Mouse (Mus musculus): ENCODE data around the gene P2ry2. TPM values are rescaled to one million over a fixed set of nuclear protein-coding genes. Genes with fewer than 3 reads are reported as not detected.
A peak's percentile ranks its signal among the peaks of the same experiment; 100 is the strongest.

P2ry2 gene
- polyA plus RNA-seq, 1 experiment from 2014 or later: 0.76 TPM

DNA sequence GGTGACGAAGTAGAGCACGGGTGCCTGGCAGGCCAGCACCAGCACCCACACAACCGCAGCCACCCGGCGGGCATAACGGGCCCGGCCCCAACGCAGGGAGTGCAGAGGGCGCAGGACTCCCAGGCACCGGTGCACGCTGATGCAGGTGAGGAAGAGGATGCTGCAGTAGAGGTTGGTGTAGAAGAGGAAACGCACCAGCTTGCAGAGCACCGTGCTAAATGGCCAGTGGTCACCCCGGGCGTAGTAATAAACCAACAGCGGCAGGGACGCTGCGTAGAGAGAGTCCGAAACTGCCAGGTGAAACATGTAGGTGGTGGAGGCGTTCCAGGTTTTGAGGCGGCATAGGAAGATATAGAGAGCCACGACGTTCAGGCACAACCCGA is 14.1 kb downstream of the P2ry2 start:
- H3K9ac ChIP-seq: no peak overlapping the region
- H3K27ac ChIP-seq: no peak overlapping the region
- no peaks in the 10 kb centered on the region for H3K27me3 ChIP-seq
- DNase-seq (no peak), ATAC-seq (ENCODE audit: low read depth) (no peak)
- no peaks in the 10 kb centered on the region for H3K9me3 ChIP-seq (replicated peaks)
- no peak overlapping the region for H3K4me3 ChIP-seq (replicated peaks)
- 82% methylated on average over 24 of the region's 24 CpGs for WGBS (ENCODE audit: insufficient replicate concordance)
- no peak overlapping the region for H3K4me2 ChIP-seq
- peaks cover 25% of the 10 kb centered on the region for H3K4me1 ChIP-seq (replicated peaks)
- no peaks in the 10 kb centered on the region for H3K36me3 ChIP-seq

DNA sequence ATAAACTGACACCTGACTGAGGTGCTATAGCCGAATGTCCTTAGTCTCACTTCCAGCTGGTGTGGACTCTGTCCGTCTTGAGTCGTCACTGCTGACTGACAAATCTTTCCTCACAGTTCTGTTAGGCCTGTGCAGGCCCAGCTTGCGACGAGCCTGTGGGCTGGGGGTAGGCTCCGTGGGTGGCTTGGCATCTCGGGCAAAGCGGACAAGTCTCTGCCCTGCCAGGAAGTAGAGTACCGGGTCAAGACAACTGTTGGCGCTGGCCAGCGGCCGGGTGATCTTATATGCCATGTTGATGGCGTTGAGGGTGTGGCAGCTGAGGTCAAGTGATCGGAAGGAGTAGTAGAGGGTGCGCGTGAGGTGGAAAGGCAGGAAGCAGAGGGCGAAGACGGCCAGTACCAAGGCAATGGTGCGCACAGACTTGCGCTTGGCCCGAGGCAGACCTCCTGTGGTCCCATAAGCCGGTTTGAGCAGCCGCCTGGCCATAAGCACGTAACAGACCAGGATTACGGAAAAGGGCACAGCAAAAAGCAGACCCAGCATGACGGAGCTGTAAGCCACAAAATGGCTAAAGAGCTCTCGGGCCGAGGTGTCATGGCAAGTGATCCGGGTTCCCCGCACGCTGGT is 14.6 kb downstream of the P2ry2 start:
- Histone ChIP-seq H3K4me1 (replicated peaks) (peaks cover 22% of the 10 kb centered on the region), H3K4me2 (no peak overlapping the region), H3K27ac (no peak overlapping the region), H3K36me3 (no peaks in the 10 kb centered on the region), H3K9me3 (replicated peaks) (no peaks in the 10 kb centered on the region), H3K9ac (no peak overlapping the region), H3K4me3 (replicated peaks) (no peak overlapping the region), H3K27me3 (no peaks in the 10 kb centered on the region)
- 82% methylated on average over 31 of the region's 31 CpGs for WGBS (ENCODE audit: insufficient replicate concordance)
- no peak for ATAC-seq (ENCODE audit: low read depth)
- no peak for DNase-seq

- no peaks in the 10 kb centered on the region for H3K9me3 ChIP-seq (replicated peaks)
Observed at GRCm38 (mm10) chr7:100997215-100997614, 15.5 kb downstream of the P2ry2 start.

GRCm38 (mm10) chr7:100995951-100996350 is 16.7 kb downstream of the P2ry2 start:
- H3K4me1 ChIP-seq (replicated peaks): peaks cover 22% of the 10 kb centered on the region
- 22% methylated on average over 3 of the region's 3 CpGs for WGBS (ENCODE audit: insufficient replicate concordance)
- no peaks in the 10 kb centered on the region for H3K27me3 ChIP-seq
- H3K27ac ChIP-seq: no peak overlapping the region
- no peak overlapping the region for H3K4me3 ChIP-seq (replicated peaks)
- H3K9ac ChIP-seq: no peak overlapping the region
- no peak overlapping the region for H3K4me2 ChIP-seq
- no peaks in the 10 kb centered on the region for H3K36me3 ChIP-seq
- DNase-seq (no peak), ATAC-seq (ENCODE audit: low read depth) (peak; percentile 65)
- no peaks in the 10 kb centered on the region for H3K9me3 ChIP-seq (replicated peaks)

More at GRCm38 (mm10) chr7:100997215-100997614, 15.5 kb downstream of the P2ry2 start:
- Histone ChIP-seq H3K4me1 (replicated peaks) (peaks cover 22% of the 10 kb centered on the region), H3K27ac (no peak overlapping the region), H3K4me3 (replicated peaks) (no peak overlapping the region), H3K9ac (peak overlapping the region; percentile 1; the same call in 1 of the 2 replicates), H3K27me3 (no peaks in the 10 kb centered on the region), H3K36me3 (no peaks in the 10 kb centered on the region), H3K4me2 (no peak overlapping the region)
- 74% methylated on average over 1 of the region's 1 CpGs for WGBS (ENCODE audit: insufficient replicate concordance)
- ATAC-seq (ENCODE audit: low read depth) (peak; percentile 68), DNase-seq (no peak)

GRCm38 (mm10) chr7:100995260-100995864 is 17.3 kb downstream of the P2ry2 start:
- Histone ChIP-seq H3K9ac (no peak overlapping the region), H3K27ac (no peak overlapping the region), H3K4me3 (replicated peaks) (no peak overlapping the region), H3K27me3 (no peaks in the 10 kb centered on the region), H3K36me3 (no peaks in the 10 kb centered on the region), H3K4me1 (replicated peaks) (peaks cover 26% of the 10 kb centered on the region), H3K4me2 (no peak overlapping the region), H3K9me3 (replicated peaks) (no peaks in the 10 kb centered on the region)
- ATAC-seq (ENCODE audit: low read depth): no peak
- WGBS (ENCODE audit: insufficient replicate concordance): 63% methylated on average over 7 of the region's 7 CpGs
- no peak for DNase-seq

- no peak overlapping the region for H3K27ac ChIP-seq
- 62% methylated on average over 4 of the region's 4 CpGs for WGBS (ENCODE audit: insufficient replicate concordance)
- no peaks in the 10 kb centered on the region for H3K27me3 ChIP-seq
- ATAC-seq (ENCODE audit: low read depth): no peak
- DNase-seq: no peak
- peaks cover 26% of the 10 kb centered on the region for H3K4me1 ChIP-seq (replicated peaks)
- H3K36me3 ChIP-seq: no peaks in the 10 kb centered on the region
- H3K9me3 ChIP-seq (replicated peaks): no peaks in the 10 kb centered on the region
- no peak overlapping the region for H3K9ac ChIP-seq
- H3K4me2 ChIP-seq: no peak overlapping the region
- H3K4me3 ChIP-seq (replicated peaks): no peak overlapping the region
Observed at GRCm38 (mm10) chr7:100993166-100993565, 19.5 kb downstream of the P2ry2 start.

GRCm38 (mm10) chr7:100991972-100992371 is 20.7 kb downstream of the P2ry2 start:
- peaks cover 20% of the 10 kb centered on the region for H3K4me1 ChIP-seq (replicated peaks)
- H3K9ac ChIP-seq: no peak overlapping the region
- no peaks in the 10 kb centered on the region for H3K27me3 ChIP-seq
- 63% methylated on average over 3 of the region's 3 CpGs for WGBS (ENCODE audit: insufficient replicate concordance)
- H3K27ac ChIP-seq: no peak overlapping the region
- H3K9me3 ChIP-seq (replicated peaks): no peaks in the 10 kb centered on the region
- no peak for ATAC-seq (ENCODE audit: low read depth)
- H3K4me2 ChIP-seq: no peak overlapping the region
- H3K4me3 ChIP-seq (replicated peaks): no peak overlapping the region
- H3K36me3 ChIP-seq: no peaks in the 10 kb centered on the region
- no peak for DNase-seq

DNA sequence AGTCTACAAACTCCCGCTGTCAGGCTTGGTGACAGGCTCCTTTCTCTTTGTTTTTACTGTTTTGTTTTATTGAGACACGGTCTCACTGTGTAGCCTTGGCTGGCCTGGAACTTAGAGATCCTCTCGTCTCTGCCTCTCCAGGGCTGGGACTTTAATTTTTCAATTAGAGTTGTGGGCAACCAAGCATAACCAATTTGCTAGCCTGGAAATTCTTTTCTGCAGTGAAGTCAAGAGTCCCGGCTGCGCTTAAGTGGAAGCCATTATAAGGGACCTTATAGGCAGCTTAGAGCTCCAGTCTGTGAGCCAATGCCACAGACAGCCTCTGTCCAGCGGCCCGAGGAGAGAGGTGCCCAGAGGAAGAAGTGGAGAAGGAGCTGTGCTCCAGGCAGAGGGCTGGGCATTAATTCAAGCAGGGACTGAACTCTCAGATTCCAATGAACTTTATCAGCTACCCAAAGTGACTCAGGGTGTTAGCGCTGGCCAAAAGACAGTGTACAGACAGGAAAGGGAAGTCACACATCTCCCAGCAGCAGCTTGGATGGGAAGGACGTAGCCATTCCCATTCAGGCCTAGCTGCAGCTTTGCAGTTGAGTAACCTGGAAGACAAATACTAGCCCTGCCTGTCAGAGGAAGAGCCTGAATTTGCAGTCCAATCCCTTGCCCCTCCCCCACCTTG is 21.9 kb downstream of the P2ry2 start:
- no peaks in the 10 kb centered on the region for H3K27me3 ChIP-seq
- H3K9ac ChIP-seq: no peak overlapping the region
- no peak overlapping the region for H3K4me3 ChIP-seq (replicated peaks)
- H3K9me3 ChIP-seq (replicated peaks): no peaks in the 10 kb centered on the region
- DNase-seq: no peak
- WGBS (ENCODE audit: insufficient replicate concordance): 41% methylated on average over 9 of the region's 9 CpGs
- H3K4me2 ChIP-seq: no peak overlapping the region
- ATAC-seq (ENCODE audit: low read depth): no peak
- H3K36me3 ChIP-seq: no peaks in the 10 kb centered on the region
- H3K27ac ChIP-seq: no peak overlapping the region
- H3K4me1 ChIP-seq (replicated peaks): peaks cover 8% of the 10 kb centered on the region

DNA sequence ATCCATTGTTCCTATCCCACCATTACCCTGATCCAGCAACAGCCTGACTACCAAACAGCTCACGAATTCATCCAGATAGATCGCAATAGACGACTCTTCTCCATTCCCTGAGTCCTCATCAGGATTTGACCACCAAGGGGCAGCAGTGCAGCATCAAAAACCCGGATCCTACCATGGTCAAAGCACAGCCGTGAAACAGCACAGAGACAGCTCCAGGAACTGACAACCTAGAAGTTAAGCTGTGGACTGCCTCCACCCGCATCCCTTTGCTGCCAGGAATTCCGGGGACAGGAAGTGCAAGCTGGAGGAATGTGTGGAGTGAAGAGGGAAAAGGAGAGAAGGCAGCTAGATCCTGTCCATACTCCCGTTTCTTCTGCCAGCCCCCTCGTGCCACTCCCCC is 24.6 kb downstream of the P2ry2 start:
- Histone ChIP-seq H3K27ac (no peak overlapping the region), H3K4me1 (replicated peaks) (peaks cover 17% of the 10 kb centered on the region), H3K36me3 (no peaks in the 10 kb centered on the region), H3K9ac (no peak overlapping the region), H3K9me3 (replicated peaks) (no peaks in the 10 kb centered on the region), H3K27me3 (no peaks in the 10 kb centered on the region), H3K4me3 (replicated peaks) (no peak overlapping the region), H3K4me2 (no peak overlapping the region)
- peak; percentile 17 for DNase-seq
- 0 out of 2 replicates have a peak, but pooled peaks have one; percentile 47 for ATAC-seq (ENCODE audit: low read depth)
- WGBS (ENCODE audit: insufficient replicate concordance): 18% methylated on average over 9 of the region's 9 CpGs

DNA sequence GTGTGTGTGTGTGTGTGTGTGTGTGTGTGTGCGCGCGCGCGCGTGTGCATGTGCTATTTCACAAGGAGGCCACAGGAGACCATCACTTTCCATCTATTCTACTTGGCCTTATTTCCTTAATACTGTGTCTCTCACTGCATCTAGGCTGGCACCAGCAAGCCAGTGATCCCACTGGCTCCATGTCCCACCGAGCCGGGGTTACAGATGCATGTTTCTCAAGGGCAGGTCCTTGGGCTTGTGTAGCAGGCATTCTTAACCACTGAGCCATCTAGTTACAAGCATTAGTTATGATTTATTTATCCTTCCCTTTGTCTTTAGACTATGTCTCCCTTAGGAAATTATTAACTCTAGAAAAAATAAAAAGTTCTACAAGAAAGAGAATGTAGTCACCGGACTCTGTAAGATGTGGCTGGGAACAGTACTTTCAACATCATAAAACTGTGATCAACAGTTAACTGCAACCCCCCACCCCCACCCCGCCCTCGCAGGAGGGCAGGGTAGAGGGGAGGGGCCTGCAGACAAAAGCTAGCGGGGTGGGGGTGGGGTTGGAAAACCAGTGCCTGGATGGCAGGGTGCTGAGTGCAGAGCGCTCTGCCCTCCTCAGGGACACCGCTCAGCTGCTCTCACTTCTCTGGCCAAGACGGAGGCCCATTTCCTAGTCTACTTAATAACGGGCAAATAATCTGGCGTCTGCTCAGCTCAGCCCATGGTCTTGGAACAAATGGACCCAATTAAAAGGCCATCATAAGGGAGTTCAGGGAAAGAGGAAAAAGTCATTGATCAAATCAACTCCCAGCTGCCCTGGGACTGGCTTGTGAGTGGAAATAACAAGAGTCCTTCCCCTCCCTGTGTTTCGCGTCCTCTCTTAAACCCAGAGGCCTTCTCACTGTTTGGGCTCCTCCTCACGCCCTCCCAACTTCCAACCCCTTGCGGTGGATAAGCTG is 27.9 kb downstream of the P2ry2 start:
- H3K27ac ChIP-seq: no peak overlapping the region; the same call in 1 of the 2 replicates
- ATAC-seq (ENCODE audit: low read depth): peak; percentile 63
- peak overlapping the region; percentile 38; the same call in 1 of the 2 replicates for H3K4me2 ChIP-seq
- H3K36me3 ChIP-seq: no peaks in the 10 kb centered on the region
- H3K4me1 ChIP-seq (replicated peaks): peaks cover 14% of the 10 kb centered on the region
- no peaks in the 10 kb centered on the region for H3K9me3 ChIP-seq (replicated peaks)
- H3K4me3 ChIP-seq (replicated peaks): no peak overlapping the region
- 44% methylated on average over 21 of the region's 21 CpGs for WGBS (ENCODE audit: insufficient replicate concordance)
- no peak for DNase-seq
- H3K9ac ChIP-seq: no peak overlapping the region
- no peaks in the 10 kb centered on the region for H3K27me3 ChIP-seq

DNA sequence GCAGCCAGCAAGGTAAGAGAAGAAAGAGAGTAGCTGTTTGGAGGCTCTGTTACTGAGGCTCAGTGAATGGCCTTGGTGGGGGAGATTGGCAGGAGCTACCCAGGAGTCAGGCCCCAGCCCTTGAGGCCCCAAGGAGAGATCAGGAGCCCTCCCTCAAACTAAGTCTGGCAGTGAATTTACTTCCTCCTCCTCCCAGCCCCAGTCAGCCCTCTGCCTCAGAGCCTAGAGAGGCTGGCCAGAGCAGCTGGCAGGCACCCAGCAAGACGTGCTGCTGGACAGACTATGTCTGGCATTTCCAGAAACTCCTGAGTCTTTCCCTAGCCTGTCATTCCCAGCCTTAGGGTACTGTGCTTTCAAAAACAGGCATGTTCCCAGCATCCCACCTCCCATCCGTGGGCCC is 33.5 kb downstream of the P2ry2 start:
- H3K4me3 ChIP-seq (replicated peaks): no peak overlapping the region
- peaks cover 12% of the 10 kb centered on the region for H3K4me1 ChIP-seq (replicated peaks)
- no peak overlapping the region for H3K4me2 ChIP-seq
- H3K27ac ChIP-seq: no peak overlapping the region
- peaks cover 15% of the 10 kb centered on the region for H3K27me3 ChIP-seq
- ATAC-seq (ENCODE audit: low read depth) (no peak), DNase-seq (no peak)
- 32% methylated on average over 2 of the region's 2 CpGs for WGBS (ENCODE audit: insufficient replicate concordance)
- no peak overlapping the region for H3K9ac ChIP-seq
- no peaks in the 10 kb centered on the region for H3K36me3 ChIP-seq
- H3K9me3 ChIP-seq (replicated peaks): no peaks in the 10 kb centered on the region

All from liver, embryonic 13.5 days (tissue).